ENCODE assay signal across 26 mouse cellular contexts in genomic region chr12:31228878-31229277, GRCm38 (mm10). TPM values are rescaled to one million over a fixed set of nuclear protein-coding genes. Genes with fewer than 3 reads are reported as not detected.
DNase-seq lines count a peak whose midpoint lies in the region; ATAC-seq and TF ChIP-seq lines count a peak whose summit lies in the region.
"Had no signal": no experiment of that assay in that cellular context is flagged by ENCODE, and none has a peak within 500 bp of the region (broad histone marks: within the 10 kb centered on the region; RNA-seq: fewer than 3 reads in every experiment).

No protein-coding gene starts in this region.

- H3K4me3 ChIP-seq in heart, embryonic 13.5 days = no peak overlapping the region
- H3K4me3 ChIP-seq in kidney, embryonic 16.5 days (ENCODE audit: low read length) = no peak overlapping the region
- H3K4me3 ChIP-seq in heart, postnatal 0 days (ENCODE audit: low read depth, low read length) = no peak overlapping the region
- H3K4me3 ChIP-seq in limb, embryonic 12.5 days (replicated peaks) = no peak overlapping the region
- H3K4me3 ChIP-seq: hindbrain, embryonic 15.5 days; liver, embryonic 12.5 days; lung, embryonic 15.5 days; midbrain, embryonic 15.5 days had no signal

- H3K27ac ChIP-seq in heart, embryonic 13.5 days (replicated peaks) = peak overlapping the region; percentile 33; the same call in 1 of the 2 replicates
- peak overlapping the region; percentile 60 for H3K27ac ChIP-seq in kidney, embryonic 16.5 days (ENCODE audit: low read length)
- 0 out of 2 replicates have a peak overlapping the region, but pooled peaks have one; percentile 5 for H3K27ac ChIP-seq in heart, postnatal 0 days (ENCODE audit: low read depth)
- H3K27ac ChIP-seq in limb, embryonic 12.5 days = 0 out of 2 replicates have a peak overlapping the region, but pooled peaks have one; percentile 41
- H3K27ac ChIP-seq: hindbrain, embryonic 15.5 days; liver, embryonic 12.5 days; lung, embryonic 15.5 days; midbrain, embryonic 15.5 days had no signal

- H3K36me3 ChIP-seq in heart, embryonic 13.5 days = no peaks in the 10 kb centered on the region
- no peaks in the 10 kb centered on the region for H3K36me3 ChIP-seq in kidney, embryonic 16.5 days (ENCODE audit: insufficient read depth, low read length)
- no peaks in the 10 kb centered on the region for H3K36me3 ChIP-seq in heart, postnatal 0 days (replicated peaks; ENCODE audit: control insufficient read depth, insufficient read depth, low read length)
- H3K36me3 ChIP-seq in limb, embryonic 12.5 days = no peaks in the 10 kb centered on the region
- H3K36me3 ChIP-seq: hindbrain, embryonic 15.5 days; liver, embryonic 12.5 days; lung, embryonic 15.5 days; midbrain, embryonic 15.5 days had no signal

- H3K4me2 ChIP-seq in heart, embryonic 13.5 days = no peak overlapping the region
- no peak overlapping the region for H3K4me2 ChIP-seq in kidney, embryonic 16.5 days (replicated peaks; ENCODE audit: low read depth, low read length)
- no peak overlapping the region for H3K4me2 ChIP-seq in heart, postnatal 0 days (ENCODE audit: low read depth, low read length)
- no peak overlapping the region for H3K4me2 ChIP-seq in limb, embryonic 12.5 days
- H3K4me2 ChIP-seq: hindbrain, embryonic 15.5 days; liver, embryonic 12.5 days; lung, embryonic 15.5 days; midbrain, embryonic 15.5 days had no signal

- 32% methylated on average over 7 of the region's 7 CpGs for WGBS in heart, embryonic 13.5 days
- WGBS in kidney, embryonic 16.5 days = 32% methylated on average over 7 of the region's 7 CpGs
- WGBS in heart, postnatal 0 days = 52% methylated on average over 7 of the region's 7 CpGs
- 52% methylated on average over 7 of the region's 7 CpGs for WGBS in limb, embryonic 12.5 days

- H3K4me1 ChIP-seq in heart, embryonic 13.5 days = peaks cover 32% of the 10 kb centered on the region
- peaks cover 18% of the 10 kb centered on the region for H3K4me1 ChIP-seq in kidney, embryonic 16.5 days (ENCODE audit: insufficient read depth, low read length)
- H3K4me1 ChIP-seq in heart, postnatal 0 days (ENCODE audit: control insufficient read depth, insufficient read depth) = peaks cover 5% of the 10 kb centered on the region; the same call in 1 of the 2 replicates
- peaks cover 9% of the 10 kb centered on the region for H3K4me1 ChIP-seq in limb, embryonic 12.5 days (replicated peaks)
- H3K4me1 ChIP-seq: hindbrain, embryonic 15.5 days; liver, embryonic 12.5 days; midbrain, embryonic 15.5 days had no signal

- TF ChIP-seq CTCF in heart, postnatal 0 days (IDR thresholded peaks at IDR 0.05; ENCODE audit: low read depth) = no peak

- no peak for DNase-seq in heart, postnatal 36 days
- no peak for DNase-seq in kidney, adult 11 months
- peak; percentile 50 for DNase-seq in heart, postnatal 0 days (ENCODE audit: low spot score)
- DNase-seq in ovary, postnatal 36 days (ENCODE audit: low spot score) = no peak
- DNase-seq: adrenal gland, postnatal 36 days; cerebellum, adult 2 months; forebrain, postnatal 0 days; retina, postnatal 1 day; right cerebral cortex, postnatal 4 days; thymus, postnatal 4 days had no signal

- no peaks in the 10 kb centered on the region for H3K9me3 ChIP-seq in heart, embryonic 13.5 days
- H3K9me3 ChIP-seq in kidney, embryonic 16.5 days (ENCODE audit: low read length) = no peaks in the 10 kb centered on the region
- no peaks in the 10 kb centered on the region for H3K9me3 ChIP-seq in heart, postnatal 0 days (replicated peaks; ENCODE audit: control insufficient read depth, low read length)
- no peaks in the 10 kb centered on the region for H3K9me3 ChIP-seq in limb, embryonic 12.5 days
- H3K9me3 ChIP-seq: hindbrain, embryonic 15.5 days; liver, embryonic 12.5 days; lung, embryonic 15.5 days; midbrain, embryonic 15.5 days had no signal

- H3K9ac ChIP-seq in heart, embryonic 13.5 days = no peak overlapping the region
- no peak overlapping the region for H3K9ac ChIP-seq in kidney, embryonic 16.5 days (replicated peaks; ENCODE audit: low read length)
- no peak overlapping the region for H3K9ac ChIP-seq in heart, postnatal 0 days (replicated peaks; ENCODE audit: low read depth, low read length)
- no peak overlapping the region for H3K9ac ChIP-seq in limb, embryonic 12.5 days (replicated peaks)
- H3K9ac ChIP-seq: forebrain, postnatal 0 days; hindbrain, embryonic 15.5 days; liver, embryonic 12.5 days; lung, embryonic 15.5 days; midbrain, embryonic 15.5 days had no signal

- no peak for TF ChIP-seq EP300 in heart, postnatal 0 days (IDR thresholded peaks at IDR 0.05; ENCODE audit: low read depth)

- no peaks in the 10 kb centered on the region for H3K27me3 ChIP-seq in heart, embryonic 13.5 days (replicated peaks)
- H3K27me3 ChIP-seq in kidney, embryonic 16.5 days (ENCODE audit: insufficient read depth, low read length) = no peaks in the 10 kb centered on the region
- H3K27me3 ChIP-seq in heart, postnatal 0 days (ENCODE audit: control insufficient read depth, insufficient read depth, low read length) = no peaks in the 10 kb centered on the region
- no peaks in the 10 kb centered on the region for H3K27me3 ChIP-seq in limb, embryonic 12.5 days
- H3K27me3 ChIP-seq: hindbrain, embryonic 15.5 days; liver, embryonic 12.5 days; lung, embryonic 15.5 days; midbrain, embryonic 15.5 days had no signal

- intact Hi-C loops in heart, postnatal 36 days (cut with DNase I) = no loop called here

- ATAC-seq in heart, embryonic 13.5 days (ENCODE audit: extremely low read depth, insufficient number of reproducible peaks, low FRiP score, low TSS enrichment) = no peak
- ATAC-seq in kidney, embryonic 16.5 days (ENCODE audit: low FRiP score, low TSS enrichment) = no peak
- ATAC-seq in heart, postnatal 0 days (ENCODE audit: insufficient read depth, low read depth) = peak; percentile 60; the same call in 1 of the 2 replicates
- ATAC-seq in limb, embryonic 12.5 days (ENCODE audit: insufficient number of reproducible peaks, insufficient read depth, low FRiP score, low TSS enrichment, low read depth) = no peak
- ATAC-seq: forebrain, postnatal 0 days; liver, embryonic 12.5 days; midbrain, embryonic 15.5 days had no signal

RNA-seq across cellular contexts. Expression of gene Gm6993, which starts 11.7 kb away (rescaled TPM):
- not detected in 2 replicates for polyA plus RNA-seq in heart, embryonic 13.5 days (2015; fragmentation: Nextera tagmentation; extraction: Ambion mirVana)
- total RNA-seq in heart, postnatal 36 days (2021) = not detected
- polyA plus RNA-seq in kidney, embryonic 16.5 days (2015; fragmentation: Nextera tagmentation; extraction: Ambion mirVana) = not detected in 2 replicates
- total RNA-seq in heart, postnatal 0 days (2014; rRNA removed; ENCODE audit: low replicate concordance) = not detected in 2 replicates
- not detected in 2 replicates for polyA plus RNA-seq in heart, postnatal 0 days (2015; fragmentation: Nextera tagmentation; extraction: Ambion mirVana)
- not detected in 2 replicates for polyA plus RNA-seq in limb, embryonic 12.5 days (2016; fragmentation: Nextera tagmentation; extraction: Ambion mirVana)
- total RNA-seq: adrenal gland, postnatal 36 days; forebrain, postnatal 0 days; gastrocnemius, adult 18-20 months; layer of hippocampus, postnatal 25 days; left cerebral cortex, postnatal 36 days; megakaryocyte progenitor cell, adult 5-6 weeks; neutrophil, adult 5-6 weeks had no signal
- polyA plus RNA-seq: C2C12; cerebellum, adult 2 months; embryonic facial prominence, embryonic 14.5 days; forebrain, postnatal 0 days; gonadal fat pad, adult 2 months; hindbrain, embryonic 15.5 days; large intestine, adult 2 months; liver, embryonic 12.5 days; lung, embryonic 15.5 days; midbrain, embryonic 15.5 days had no signal

RNA-seq across cellular contexts. Expression of gene Lamb1, which starts 36.2 kb away (rescaled TPM):
- 90.6 and 91.3 TPM in 2 replicates for polyA plus RNA-seq in heart, embryonic 13.5 days (2015; fragmentation: Nextera tagmentation; extraction: Ambion mirVana)
- total RNA-seq in heart, postnatal 36 days (2021) = 10 to 100 TPM; 75.8 to 81.2 TPM
- polyA plus RNA-seq in kidney, embryonic 16.5 days (2015; fragmentation: Nextera tagmentation; extraction: Ambion mirVana) = 174 and 175 TPM in 2 replicates
- 189 TPM in 2 replicates for total RNA-seq in heart, postnatal 0 days (2014; rRNA removed; ENCODE audit: low replicate concordance)
- 53.2 and 60.8 TPM in 2 replicates for polyA plus RNA-seq in heart, postnatal 0 days (2015; fragmentation: Nextera tagmentation; extraction: Ambion mirVana)
- 60.4 and 64.8 TPM in 2 replicates for polyA plus RNA-seq in limb, embryonic 12.5 days (2016; fragmentation: Nextera tagmentation; extraction: Ambion mirVana)

Comparison
In these comparisons a context has a peak if more than half of its experiments do, and no peak if none do; other contexts are left out.
1. H3K27ac ChIP-seq: peak in every context shown above with its lines; median percentile 60 in kidney, embryonic 16.5 days; 41 in limb, embryonic 12.5 days; 33 in heart, embryonic 13.5 days; 5 in heart, postnatal 0 days.